Mouse (Mus musculus) spleen, adult 2 months (tissue): ENCODE results near the gene Mep1a.

Experiments
- CTCF ChIP-seq: fragments of 200-500 bp; IDR thresholded peaks from 2 replicates; pipeline ENCODE4 v1.5.1; 2011; ENCODE audit warnings: mild to moderate bottlenecking, inconsistent platforms; ENCODE audit not compliant: insufficient read depth, insufficient read length, insufficient replicate concordance; ENCODE audit errors: extremely low read depth
- POLR2A ChIP-seq: fragments of 200-500 bp; IDR thresholded peaks from 2 replicates; pipeline ENCODE4 v1.6.1; 2011; ENCODE audit warnings: low read depth, low read length, inconsistent platforms

DNA sequence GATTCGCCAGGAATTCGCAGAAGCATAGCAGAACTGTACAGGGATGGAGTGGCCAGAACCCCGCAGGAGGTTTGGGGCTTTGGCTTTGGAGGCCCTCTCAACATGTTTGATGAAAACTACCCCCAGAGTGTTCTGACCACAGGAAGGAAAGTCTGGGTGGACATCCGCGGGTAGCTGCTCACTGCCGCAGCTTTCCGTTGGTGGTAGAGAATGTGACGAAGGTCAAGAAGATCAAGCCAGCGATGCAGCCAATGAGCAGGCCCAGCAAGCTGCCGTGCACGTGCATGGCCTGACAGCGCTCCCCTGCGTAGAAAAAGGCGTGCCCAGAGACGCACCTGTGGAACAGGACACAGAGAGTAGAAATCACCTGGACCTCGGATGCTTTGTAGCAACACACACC, 27.8 kb downstream of the Mep1a start:
- TF ChIP-seq POLR2A (no peak), CTCF (no peak)
